Mouse (Mus musculus): ENCODE data around the gene Focad.

DNA sequence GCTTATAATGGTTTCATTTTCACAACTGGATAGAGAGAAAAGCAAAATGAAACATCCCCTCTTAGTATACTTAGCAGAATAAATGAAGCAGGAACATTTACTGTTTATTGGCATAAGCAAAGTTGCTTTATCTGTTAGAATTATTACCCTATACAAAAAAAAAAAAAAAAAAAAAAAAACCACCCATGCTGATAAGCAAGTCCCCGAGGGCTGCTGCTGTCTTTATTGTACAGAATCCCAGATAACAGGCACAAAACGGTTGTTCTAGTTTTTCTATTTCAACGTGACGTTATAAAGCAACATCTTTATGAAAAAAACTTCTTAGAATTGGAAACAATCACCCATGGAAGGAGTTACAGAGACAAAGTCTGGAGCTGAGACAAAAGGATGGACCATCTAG lies 12.0 kb upstream of the Focad start:
- no peak for TF ChIP-seq CTCF (IDR thresholded peaks at IDR 0.05; ENCODE audit: control insufficient read depth, insufficient read depth, low read length)
- no peak for TF ChIP-seq POLR2A (IDR thresholded peaks at IDR 0.05; ENCODE audit: borderline replicate concordance, control insufficient read depth, low read depth, low read length)
